Mouse (Mus musculus) myocyte (in vitro differentiated cells): ENCODE data around the gene Dbh.

Experiments used
- E2F4 ChIP-seq: IDR thresholded peaks from one replicate; pipeline ENCODE4 v1.6.1; 2011; ENCODE audit warnings: mild to moderate bottlenecking, control low read depth, moderate library complexity; ENCODE audit not compliant: insufficient read depth
- MAX ChIP-seq: IDR thresholded peaks from one replicate; pipeline ENCODE4 v1.6.1; 2011; ENCODE audit warnings: low read depth, mild to moderate bottlenecking, control low read depth
- MYOD1 ChIP-seq, 3 experiments: IDR thresholded peaks; one replicate each; pipeline ENCODE4 v1.6.1; 2011; ENCODE audit warnings: control low read depth in 2 of 3, low read depth in 2 of 3, mild to moderate bottlenecking in 2 of 3, moderate library complexity in 1 of 3; ENCODE audit not compliant: insufficient read length in 2 of 3, control insufficient read depth in 1 of 3
- MYOG ChIP-seq, 3 experiments: IDR thresholded peaks; one replicate each; pipeline ENCODE4 v1.6.1; 2011; ENCODE audit warnings: control low read depth in 2 of 3, low read depth in 2 of 3, mild to moderate bottlenecking in 2 of 3; ENCODE audit not compliant: insufficient read length in 2 of 3, control insufficient read depth in 1 of 3, insufficient read depth in 1 of 3
- POLR2A ChIP-seq: IDR thresholded peaks from one replicate; pipeline ENCODE4 v1.6.1; 2011; ENCODE audit warnings: low read depth, mild to moderate bottlenecking, control low read depth, moderate library complexity; ENCODE audit not compliant: insufficient read length
- POLR2AphosphoS2 ChIP-seq: IDR thresholded peaks from one replicate; pipeline ENCODE4 v1.6.1; 2011; ENCODE audit warnings: low read depth, control low read depth; ENCODE audit not compliant: insufficient read length
- REST ChIP-seq: IDR thresholded peaks from one replicate; pipeline ENCODE4 v1.6.1; 2011; ENCODE audit warnings: mild to moderate bottlenecking, control low read depth, moderate library complexity; ENCODE audit not compliant: insufficient read depth, insufficient read length
- SRF ChIP-seq: IDR thresholded peaks from one replicate; pipeline ENCODE4 v1.6.1; 2011; ENCODE audit warnings: low read depth; ENCODE audit not compliant: control insufficient read depth, insufficient read length
- TCF12 ChIP-seq: IDR thresholded peaks from one replicate; pipeline ENCODE4 v1.6.1; 2011; ENCODE audit warnings: mild to moderate bottlenecking, control low read depth; ENCODE audit not compliant: poor library complexity, insufficient read depth, severe bottlenecking
- TCF3 ChIP-seq: IDR thresholded peaks from one replicate; pipeline ENCODE4 v1.6.1; 2011; ENCODE audit warnings: low read depth, control low read depth; ENCODE audit not compliant: insufficient read length
- USF1 ChIP-seq: IDR thresholded peaks from one replicate; pipeline ENCODE4 v1.6.1; 2011; ENCODE audit warnings: low read depth, mild to moderate bottlenecking, control low read depth, moderate library complexity

GRCm38 (mm10) chr2:27229481-27230105 lies 64.6 kb downstream of the Dbh start:
- no peak for TF ChIP-seq MYOG (IDR thresholded peaks at IDR 0.05; ENCODE audit: control insufficient read depth in 1 of 3, insufficient read depth in 1 of 3, insufficient read length in 2 of 3, low read depth in 2 of 3)
- TF ChIP-seq POLR2AphosphoS2: no peak
- TF ChIP-seq POLR2A: no peak
- TF ChIP-seq MAX: no peak
- no peak for TF ChIP-seq USF1
- no peak for TF ChIP-seq TCF12
- TF ChIP-seq TCF3: no peak
- no peak for TF ChIP-seq E2F4
- no peak for TF ChIP-seq REST
- TF ChIP-seq MYOD1 (IDR thresholded peaks at IDR 0.05; ENCODE audit: control insufficient read depth in 1 of 3, insufficient read length in 2 of 3, low read depth in 2 of 3): peak in 1 of 3 experiments; percentile 32
- no peak for TF ChIP-seq SRF
